Mouse (Mus musculus): ENCODE data around the gene Hcn1. TPM values are rescaled to one million over a fixed set of nuclear protein-coding genes. Genes with fewer than 3 reads are reported as not detected.

The Hcn1 gene
- polyA plus RNA-seq, 1 experiment from 2014 or later: 0.15 TPM

DNA sequence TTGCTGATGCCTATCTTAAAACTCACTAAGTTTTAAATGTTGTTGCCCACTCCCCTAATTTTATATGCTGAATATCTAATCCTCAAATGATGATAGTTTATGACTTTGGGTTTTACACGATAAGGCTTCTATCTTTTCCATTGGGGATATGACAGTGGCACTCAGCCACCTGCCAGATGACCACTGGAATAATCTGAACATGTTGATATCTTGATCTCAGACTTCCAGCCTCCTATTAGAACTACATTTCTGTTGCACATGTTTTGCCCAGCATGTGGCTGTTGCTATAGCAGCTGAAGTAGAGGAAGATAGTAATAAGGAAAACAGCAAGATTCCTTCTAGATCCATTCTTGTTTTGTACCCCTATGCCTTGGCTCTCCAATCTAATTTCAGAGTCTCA, 336.6 kb downstream of the Hcn1 start:
- Histone ChIP-seq H3K4me3 (ENCODE audit: low read depth, low read length) (no peak overlapping the region), H3K9me3 (ENCODE audit: control insufficient read depth, low read length) (no peaks in the 10 kb centered on the region)
- no peak for DNase-seq (ENCODE audit: low spot score)

DNA sequence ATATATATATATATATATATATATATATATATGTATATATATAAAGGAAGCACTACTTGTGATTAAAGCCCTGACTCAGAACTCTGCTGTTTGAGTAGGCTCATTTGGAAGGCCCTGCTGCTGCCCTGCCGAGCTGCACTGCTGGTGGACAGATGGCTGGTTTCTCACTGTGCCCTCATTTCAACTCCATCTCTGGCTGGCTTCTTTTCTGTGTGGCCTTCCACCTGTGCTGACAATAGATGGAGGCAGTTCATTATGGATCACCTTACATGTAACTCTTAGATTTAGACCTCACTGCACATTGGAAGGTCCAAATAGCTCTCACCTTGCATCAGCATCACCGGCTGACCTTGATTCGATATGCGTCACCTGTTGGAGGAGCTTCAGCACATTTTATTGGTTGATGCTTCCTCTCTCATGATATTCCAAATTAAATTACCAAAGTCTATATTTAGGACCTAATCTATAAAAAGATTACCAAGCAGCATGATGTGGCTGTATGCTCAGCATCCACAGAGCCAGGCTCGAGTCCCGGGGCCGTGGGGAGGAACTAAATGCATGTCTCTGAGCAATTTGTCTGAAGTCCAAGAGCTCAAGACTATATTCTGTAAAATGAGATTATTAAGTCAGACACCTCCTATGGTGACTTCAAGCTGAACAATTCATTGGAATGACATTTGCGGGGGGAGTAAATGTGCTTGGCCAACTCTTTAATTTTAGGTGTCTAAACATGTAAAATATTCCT, 338.6 kb downstream of the Hcn1 start:
- 88% methylated on average over 8 of the region's 8 CpGs for WGBS
- H3K9me3 ChIP-seq (ENCODE audit: control insufficient read depth, low read length): no peaks in the 10 kb centered on the region
- no peak overlapping the region for H3K4me2 ChIP-seq (ENCODE audit: low read length)
- DNase-seq (ENCODE audit: low spot score): no peak
- H3K27me3 ChIP-seq (replicated peaks; ENCODE audit: control insufficient read depth, insufficient read depth, low read length): no peaks in the 10 kb centered on the region
- no peaks in the 10 kb centered on the region for H3K36me3 ChIP-seq (ENCODE audit: control insufficient read depth, insufficient read depth, low read length)
- no peak overlapping the region for H3K4me3 ChIP-seq (ENCODE audit: low read depth, low read length)
- H3K9ac ChIP-seq (ENCODE audit: low read length): no peak overlapping the region
- no peak overlapping the region for H3K27ac ChIP-seq (ENCODE audit: low read depth)
- H3K4me1 ChIP-seq (replicated peaks; ENCODE audit: control insufficient read depth, insufficient read depth, low read length): no peaks in the 10 kb centered on the region
- no peak for ATAC-seq (replicated peaks; ENCODE audit: low FRiP score, low TSS enrichment, low read depth)

More for the DNA sequence above, 336.6 kb downstream of the Hcn1 start:
- ATAC-seq (replicated peaks; ENCODE audit: low FRiP score, low TSS enrichment, low read depth): no peak
- H3K4me1 ChIP-seq (replicated peaks; ENCODE audit: control insufficient read depth, insufficient read depth, low read length): no peaks in the 10 kb centered on the region
- no peak overlapping the region for H3K9ac ChIP-seq (ENCODE audit: low read length)
- 74% methylated on average over 1 of the region's 1 CpGs for whole genome bisulfite sequencing
- no peaks in the 10 kb centered on the region for H3K36me3 ChIP-seq (ENCODE audit: control insufficient read depth, insufficient read depth, low read length)
- H3K4me2 ChIP-seq (ENCODE audit: low read length): no peak overlapping the region
- H3K27ac ChIP-seq (ENCODE audit: low read depth): no peak overlapping the region
- H3K27me3 ChIP-seq (replicated peaks; ENCODE audit: control insufficient read depth, insufficient read depth, low read length): no peaks in the 10 kb centered on the region

DNA sequence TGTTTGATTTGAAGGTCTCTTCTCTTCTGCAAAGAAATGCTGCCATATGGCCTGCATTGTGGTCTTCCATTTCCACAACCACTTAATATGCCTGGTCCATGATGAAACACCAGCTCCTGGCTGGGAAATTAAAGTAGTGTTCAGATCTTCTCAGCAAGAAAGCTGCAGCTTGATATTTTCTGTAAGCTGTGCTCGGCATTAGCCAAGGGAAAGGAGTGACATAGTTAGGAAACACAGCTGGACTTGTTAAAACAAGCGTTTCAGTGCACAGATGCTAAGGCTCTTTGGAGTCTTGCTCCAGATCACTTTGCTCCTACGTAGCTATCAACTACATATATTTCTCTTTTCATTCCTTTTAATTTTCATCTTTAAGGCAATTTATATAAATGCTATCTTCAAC, 344.7 kb downstream of the Hcn1 start:
- DNase-seq (ENCODE audit: low spot score): no peak
- H3K27ac ChIP-seq (ENCODE audit: low read depth): no peak overlapping the region
- H3K9ac ChIP-seq (ENCODE audit: low read length): no peak overlapping the region
- no peak for ATAC-seq (replicated peaks; ENCODE audit: low FRiP score, low TSS enrichment, low read depth)
- no peaks in the 10 kb centered on the region for H3K9me3 ChIP-seq (ENCODE audit: control insufficient read depth, low read length)
- no peaks in the 10 kb centered on the region for H3K36me3 ChIP-seq (ENCODE audit: control insufficient read depth, insufficient read depth, low read length)
- no peak overlapping the region for H3K4me3 ChIP-seq (ENCODE audit: low read depth, low read length)
- no peaks in the 10 kb centered on the region for H3K4me1 ChIP-seq (replicated peaks; ENCODE audit: control insufficient read depth, insufficient read depth, low read length)
- no peak overlapping the region for H3K4me2 ChIP-seq (ENCODE audit: low read length)
- WGBS: 70% methylated on average over 3 of the region's 3 CpGs
- no peaks in the 10 kb centered on the region for H3K27me3 ChIP-seq (replicated peaks; ENCODE audit: control insufficient read depth, insufficient read depth, low read length)

DNA sequence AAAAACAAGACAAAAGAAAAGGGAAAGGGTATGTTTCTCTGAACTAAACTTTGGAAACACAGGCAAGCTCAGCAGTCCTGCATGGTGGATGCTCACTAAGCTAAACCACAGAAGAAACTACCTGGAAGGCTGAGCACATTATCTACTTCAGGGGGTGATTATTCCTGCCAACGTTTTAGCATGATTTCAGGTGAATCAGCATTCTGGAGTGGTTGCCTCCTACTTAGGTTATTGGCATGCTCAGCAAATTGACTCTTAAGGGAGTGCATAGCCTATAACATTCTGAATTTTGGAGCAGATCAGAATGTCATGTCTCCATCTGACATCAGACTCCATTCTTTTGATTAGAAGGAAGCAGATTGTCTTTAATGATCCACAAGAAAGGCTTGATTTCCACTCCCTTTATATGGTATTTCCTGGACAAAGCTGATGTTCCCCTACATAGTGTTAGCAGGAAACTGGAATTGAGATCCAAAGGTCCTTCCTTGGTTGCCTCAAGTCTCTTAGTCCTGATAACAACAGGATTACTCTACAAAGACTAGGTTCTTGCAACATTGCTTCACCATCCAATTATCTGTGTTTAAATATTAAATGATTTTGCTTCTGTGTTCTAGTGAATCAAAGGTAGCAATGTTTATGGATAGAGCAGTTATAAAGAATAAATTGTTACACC, 345.7 kb downstream of the Hcn1 start:
- Histone ChIP-seq H3K36me3 (ENCODE audit: control insufficient read depth, insufficient read depth, low read length) (no peaks in the 10 kb centered on the region), H3K9me3 (ENCODE audit: control insufficient read depth, low read length) (no peaks in the 10 kb centered on the region), H3K27me3 (replicated peaks; ENCODE audit: control insufficient read depth, insufficient read depth, low read length) (no peaks in the 10 kb centered on the region), H3K4me2 (ENCODE audit: low read length) (no peak overlapping the region), H3K9ac (ENCODE audit: low read length) (no peak overlapping the region), H3K4me3 (ENCODE audit: low read depth, low read length) (no peak overlapping the region), H3K27ac (ENCODE audit: low read depth) (no peak overlapping the region), H3K4me1 (replicated peaks; ENCODE audit: control insufficient read depth, insufficient read depth, low read length) (no peaks in the 10 kb centered on the region)
- no peak for DNase-seq (ENCODE audit: low spot score)
- no peak for ATAC-seq (replicated peaks; ENCODE audit: low FRiP score, low TSS enrichment, low read depth)
- 57% methylated on average over 1 of the region's 1 CpGs for WGBS

DNA sequence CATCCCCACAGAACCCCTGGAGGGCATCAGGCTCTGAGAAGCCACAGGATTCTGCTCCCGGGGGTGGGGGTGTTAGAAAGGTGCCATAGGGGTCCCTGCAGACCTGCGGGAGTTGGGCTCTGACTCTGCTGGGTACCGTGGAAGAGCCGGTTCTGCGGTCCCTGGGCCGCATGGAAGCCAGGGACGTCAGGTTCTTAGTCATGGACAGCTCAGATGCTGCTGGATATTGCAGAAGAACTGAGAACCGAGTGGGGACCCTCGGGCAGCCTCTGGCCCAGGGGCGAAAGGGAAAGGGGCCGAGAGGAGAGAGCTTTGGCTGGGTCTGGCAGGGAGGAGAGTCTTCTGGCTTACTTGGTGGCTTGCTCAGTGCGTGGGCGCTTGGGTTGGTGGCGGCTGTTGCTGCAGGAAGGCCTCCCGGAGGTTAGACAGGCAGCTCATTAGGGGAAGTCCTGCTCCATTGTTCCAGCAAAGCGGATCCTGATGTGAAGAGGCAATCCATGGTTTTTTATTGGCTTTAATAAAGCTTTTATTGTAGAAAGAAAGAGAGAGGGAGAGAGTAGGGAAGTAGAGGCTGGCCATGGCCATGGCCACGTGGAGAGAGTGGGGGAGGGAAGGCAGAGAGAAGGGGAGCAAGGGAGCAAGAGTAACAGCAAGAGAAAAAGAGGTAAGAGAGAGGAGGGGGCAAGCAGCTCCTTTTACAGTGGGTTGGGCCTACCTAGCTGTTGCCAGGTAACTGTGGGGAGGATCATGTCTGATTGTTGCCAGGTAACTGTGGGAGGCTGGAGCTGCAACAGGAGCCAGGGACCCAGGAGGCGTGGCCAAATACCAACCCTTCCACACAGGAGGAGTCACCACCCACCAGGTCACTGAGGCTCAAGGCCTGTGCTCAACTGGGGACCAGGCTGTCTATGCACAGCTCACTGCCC, 356.6 kb downstream of the Hcn1 start:
- H3K4me2 ChIP-seq (ENCODE audit: low read length): peak overlapping the region; percentile 20
- ATAC-seq (replicated peaks; ENCODE audit: low FRiP score, low TSS enrichment, low read depth) (peak; percentile 93), DNase-seq (ENCODE audit: low spot score) (peak; percentile 54)
- no peaks in the 10 kb centered on the region for H3K27me3 ChIP-seq (replicated peaks; ENCODE audit: control insufficient read depth, insufficient read depth, low read length)
- 8% methylated on average over 18 of the region's 18 CpGs for WGBS
- H3K36me3 ChIP-seq (ENCODE audit: control insufficient read depth, insufficient read depth, low read length): no peaks in the 10 kb centered on the region
- no peak overlapping the region for H3K27ac ChIP-seq (ENCODE audit: low read depth)
- H3K4me1 ChIP-seq (replicated peaks; ENCODE audit: control insufficient read depth, insufficient read depth, low read length): no peaks in the 10 kb centered on the region
- H3K9ac ChIP-seq (ENCODE audit: low read length): no peak overlapping the region
- H3K4me3 ChIP-seq (ENCODE audit: low read depth, low read length): no peak overlapping the region
- H3K9me3 ChIP-seq (ENCODE audit: control insufficient read depth, low read length): no peaks in the 10 kb centered on the region

DNA sequence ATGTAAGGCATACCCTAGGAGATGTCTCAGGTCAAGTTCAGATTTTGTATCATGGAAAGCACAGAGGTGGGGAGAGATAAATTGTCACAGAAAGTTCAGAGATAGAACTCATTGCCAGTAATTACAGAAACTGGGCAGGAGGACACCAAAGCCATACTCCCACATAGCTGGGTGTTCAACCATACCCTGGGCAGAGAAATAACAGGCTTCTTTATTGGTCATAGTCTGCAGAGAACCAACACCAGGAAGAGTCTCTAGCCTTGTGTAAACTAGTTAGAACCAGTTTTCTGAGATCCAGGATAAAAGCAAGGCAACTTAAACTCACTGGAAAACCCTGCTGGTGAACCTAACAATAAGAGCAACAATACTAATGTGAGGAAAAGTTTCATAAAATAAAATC, 362.5 kb downstream of the Hcn1 start:
- H3K4me3 ChIP-seq (ENCODE audit: low read depth, low read length): no peak overlapping the region
- no peaks in the 10 kb centered on the region for H3K9me3 ChIP-seq (ENCODE audit: control insufficient read depth, low read length)
- ATAC-seq (replicated peaks; ENCODE audit: low FRiP score, low TSS enrichment, low read depth) (no peak), DNase-seq (ENCODE audit: low spot score) (no peak)
- no peak overlapping the region for H3K4me2 ChIP-seq (ENCODE audit: low read length)
- H3K27me3 ChIP-seq (replicated peaks; ENCODE audit: control insufficient read depth, insufficient read depth, low read length): no peaks in the 10 kb centered on the region
- H3K36me3 ChIP-seq (ENCODE audit: control insufficient read depth, insufficient read depth, low read length): no peaks in the 10 kb centered on the region
- H3K9ac ChIP-seq (ENCODE audit: low read length): no peak overlapping the region
- no peaks in the 10 kb centered on the region for H3K4me1 ChIP-seq (replicated peaks; ENCODE audit: control insufficient read depth, insufficient read depth, low read length)
- H3K27ac ChIP-seq (ENCODE audit: low read depth): no peak overlapping the region

DNA sequence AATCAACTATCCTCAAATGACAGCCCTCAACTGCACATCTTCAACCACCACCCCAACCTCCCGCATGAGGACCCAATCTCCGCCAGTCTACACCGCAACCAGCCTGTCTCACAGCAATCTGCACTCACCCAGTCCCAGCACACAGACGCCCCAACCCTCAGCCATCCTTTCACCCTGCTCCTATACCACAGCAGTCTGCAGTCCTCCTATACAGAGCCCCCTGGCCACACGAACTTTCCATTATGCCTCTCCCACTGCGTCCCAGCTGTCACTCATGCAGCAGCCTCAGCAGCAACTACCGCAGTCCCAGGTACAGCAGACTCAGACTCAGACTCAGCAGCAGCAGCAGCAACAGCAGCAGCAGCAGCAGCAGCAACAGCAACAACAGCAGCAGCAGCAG, 373.3 kb downstream of the Hcn1 start:
- H3K4me1 ChIP-seq (replicated peaks; ENCODE audit: control insufficient read depth, insufficient read depth, low read length): no peaks in the 10 kb centered on the region
- DNase-seq (ENCODE audit: low spot score) (no peak), ATAC-seq (replicated peaks; ENCODE audit: low FRiP score, low TSS enrichment, low read depth) (no peak)
- no peak overlapping the region for H3K27ac ChIP-seq (ENCODE audit: low read depth)
- no peaks in the 10 kb centered on the region for H3K9me3 ChIP-seq (ENCODE audit: control insufficient read depth, low read length)
- H3K27me3 ChIP-seq (replicated peaks; ENCODE audit: control insufficient read depth, insufficient read depth, low read length): no peaks in the 10 kb centered on the region
- no peaks in the 10 kb centered on the region for H3K36me3 ChIP-seq (ENCODE audit: control insufficient read depth, insufficient read depth, low read length)
- 62% methylated on average over 7 of the region's 7 CpGs for WGBS
- H3K4me3 ChIP-seq (ENCODE audit: low read depth, low read length): no peak overlapping the region
- H3K9ac ChIP-seq (ENCODE audit: low read length): no peak overlapping the region
- no peak overlapping the region for H3K4me2 ChIP-seq (ENCODE audit: low read length)

DNA sequence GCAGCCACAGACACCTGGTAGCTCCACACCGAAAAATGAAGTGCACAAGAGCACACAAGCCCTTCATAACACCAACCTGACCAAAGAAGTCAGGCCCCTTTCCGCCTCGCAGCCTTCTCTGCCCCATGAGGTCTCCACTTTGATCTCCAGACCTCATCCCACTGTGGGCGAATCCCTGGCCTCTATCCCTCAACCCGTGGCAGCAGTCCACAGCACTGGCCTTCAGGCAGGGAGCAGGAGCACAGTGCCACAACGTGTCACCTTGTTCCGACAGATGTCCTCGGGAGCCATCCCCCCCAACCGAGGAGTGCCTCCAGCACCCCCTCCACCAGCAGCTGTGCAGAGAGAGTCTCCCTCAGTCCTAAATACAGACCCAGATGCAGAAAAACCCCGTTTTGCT, 373.7 kb downstream of the Hcn1 start:
- Histone ChIP-seq H3K4me1 (replicated peaks; ENCODE audit: control insufficient read depth, insufficient read depth, low read length) (no peaks in the 10 kb centered on the region), H3K4me3 (ENCODE audit: low read depth, low read length) (no peak overlapping the region), H3K9me3 (ENCODE audit: control insufficient read depth, low read length) (no peaks in the 10 kb centered on the region), H3K36me3 (ENCODE audit: control insufficient read depth, insufficient read depth, low read length) (no peaks in the 10 kb centered on the region), H3K27ac (ENCODE audit: low read depth) (no peak overlapping the region), H3K9ac (ENCODE audit: low read length) (no peak overlapping the region), H3K27me3 (replicated peaks; ENCODE audit: control insufficient read depth, insufficient read depth, low read length) (no peaks in the 10 kb centered on the region), H3K4me2 (ENCODE audit: low read length) (no peak overlapping the region)
- DNase-seq (ENCODE audit: low spot score): no peak
- 58% methylated on average over 10 of the region's 10 CpGs for WGBS
- no peak for ATAC-seq (replicated peaks; ENCODE audit: low FRiP score, low TSS enrichment, low read depth)
